Mouse (Mus musculus): ENCODE measurements at regions not wholly inside any gene's neighbourhood (a gene's known extent, or its start where the extent isn't known, plus 50 kb on each side); places are given as distances from the start of the nearest gene placed in this dataset.
"Not testable (repeated sequence)": the region's sequence is repeated elsewhere in the genome, so short reads cannot be mapped to it uniquely, and the experiment has no call there.

DNA sequence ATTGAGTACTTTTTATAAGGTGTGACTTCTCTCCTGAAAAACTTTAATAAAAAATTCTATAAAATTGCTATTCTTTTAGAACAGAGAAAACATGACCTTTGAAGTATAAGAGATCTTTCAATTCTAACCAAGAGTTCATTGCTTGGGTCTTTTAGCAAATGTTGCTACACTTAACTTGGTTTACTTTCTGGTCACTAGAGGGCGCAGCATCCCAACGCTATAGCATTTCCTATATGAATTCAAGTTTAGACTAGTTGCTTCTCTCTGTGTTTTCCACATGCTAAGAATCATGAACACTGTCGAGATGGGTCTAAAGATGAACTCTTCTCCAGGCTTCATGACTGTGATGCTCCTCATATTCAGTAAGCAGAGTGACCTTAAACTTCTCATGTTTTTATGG is 544.3 kb downstream of the Dad1 start:
- not testable (repeated sequence) for TF ChIP-seq CTCF (IDR thresholded peaks at IDR 0.05; ENCODE audit: extremely low read depth, insufficient read depth, insufficient read length, insufficient replicate concordance); POLR2A (IDR thresholded peaks at IDR 0.05; ENCODE audit: low read depth, low read length)

All from spleen, adult 2 months (tissue).